Mouse (Mus musculus): ENCODE results near the gene Lamtor2. TPM values are rescaled to one million over a fixed set of nuclear protein-coding genes. Genes with fewer than 3 reads are reported as not detected.
A peak's percentile ranks its signal among the peaks of the same experiment; 100 is the strongest.

The Lamtor2 gene
- polyA plus RNA-seq, 1 experiment from 2014 or later = 108 TPM

GRCm38 (mm10) chr3:88541622-88542401 lies 11.1 kb downstream of the Lamtor2 start:
- H3K36me3 ChIP-seq = peaks cover 33% of the 10 kb centered on the region
- ATAC-seq (ENCODE audit: insufficient number of reproducible peaks, low FRiP score) = no peak
- no peak overlapping the region for H3K27ac ChIP-seq (ENCODE audit: poor library complexity, severe bottlenecking)
- no peaks in the 10 kb centered on the region for H3K27me3 ChIP-seq (replicated peaks)
- peaks cover 37% of the 10 kb centered on the region for H3K4me1 ChIP-seq (replicated peaks)
- H3K9me3 ChIP-seq (replicated peaks) = no peaks in the 10 kb centered on the region
- WGBS = 77% methylated on average over 7 of the region's 7 CpGs
- no peak overlapping the region for H3K4me3 ChIP-seq
- H3K9ac ChIP-seq = no peak overlapping the region
- H3K4me2 ChIP-seq = no peak overlapping the region

GRCm38 (mm10) chr3:88540085-88540484 lies 12.8 kb downstream of the Lamtor2 start:
- H3K4me3 ChIP-seq = no peak overlapping the region
- H3K4me2 ChIP-seq = no peak overlapping the region
- H3K27me3 ChIP-seq (replicated peaks) = no peaks in the 10 kb centered on the region
- ATAC-seq (ENCODE audit: insufficient number of reproducible peaks, low FRiP score) = no peak
- H3K9me3 ChIP-seq (replicated peaks) = no peaks in the 10 kb centered on the region
- H3K27ac ChIP-seq (ENCODE audit: poor library complexity, severe bottlenecking) = no peak overlapping the region
- H3K36me3 ChIP-seq = peaks cover 45% of the 10 kb centered on the region
- H3K9ac ChIP-seq = 0 out of 2 replicates have a peak overlapping the region, but pooled peaks have one; percentile 24
- H3K4me1 ChIP-seq (replicated peaks) = peaks cover 54% of the 10 kb centered on the region
- whole genome bisulfite sequencing = 51% methylated on average over 5 of the region's 5 CpGs

GRCm38 (mm10) chr3:88539397-88539796 lies 13.5 kb downstream of the Lamtor2 start:
- Histone ChIP-seq H3K4me1 (replicated peaks) (peaks cover 61% of the 10 kb centered on the region), H3K4me3 (no peak overlapping the region), H3K4me2 (no peak overlapping the region), H3K36me3 (peaks cover 46% of the 10 kb centered on the region), H3K27me3 (replicated peaks) (no peaks in the 10 kb centered on the region), H3K9ac (no peak overlapping the region), H3K27ac (ENCODE audit: poor library complexity, severe bottlenecking) (no peak overlapping the region), H3K9me3 (replicated peaks) (no peaks in the 10 kb centered on the region)
- ATAC-seq (ENCODE audit: insufficient number of reproducible peaks, low FRiP score) = no peak
- 27% methylated on average over 3 of the region's 3 CpGs for WGBS

GRCm38 (mm10) chr3:88538271-88539145 lies 14.4 kb downstream of the Lamtor2 start:
- Histone ChIP-seq H3K9me3 (replicated peaks) (no peaks in the 10 kb centered on the region), H3K4me2 (no peak overlapping the region), H3K36me3 (peaks cover 46% of the 10 kb centered on the region), H3K4me1 (replicated peaks) (peaks cover 70% of the 10 kb centered on the region), H3K27me3 (replicated peaks) (no peaks in the 10 kb centered on the region), H3K9ac (peak overlapping the region; percentile 4; the same call in 1 of the 2 replicates), H3K4me3 (no peak overlapping the region), H3K27ac (ENCODE audit: poor library complexity, severe bottlenecking) (0 out of 2 replicates have a peak overlapping the region, but pooled peaks have one; percentile 9)
- WGBS = 52% methylated on average over 9 of the region's 9 CpGs
- ATAC-seq (ENCODE audit: insufficient number of reproducible peaks, low FRiP score) = no peak

- WGBS = 68% methylated on average over 6 of the region's 6 CpGs
- no peaks in the 10 kb centered on the region for H3K27me3 ChIP-seq (replicated peaks)
- H3K4me2 ChIP-seq = peak overlapping the region; percentile 88
- H3K9ac ChIP-seq = peak overlapping the region; percentile 97; the same call in 1 of the 2 replicates
- no peak for ATAC-seq (ENCODE audit: insufficient number of reproducible peaks, low FRiP score)
- peak overlapping the region; percentile 38 for H3K4me3 ChIP-seq
- peaks cover 46% of the 10 kb centered on the region for H3K36me3 ChIP-seq
- peaks cover 70% of the 10 kb centered on the region for H3K4me1 ChIP-seq (replicated peaks)
- no peak overlapping the region for H3K27ac ChIP-seq (ENCODE audit: poor library complexity, severe bottlenecking)
- H3K9me3 ChIP-seq (replicated peaks) = no peaks in the 10 kb centered on the region
Measured at GRCm38 (mm10) chr3:88537146-88537545, 15.7 kb downstream of the Lamtor2 start.

GRCm38 (mm10) chr3:88536103-88536930 lies 16.6 kb downstream of the Lamtor2 start:
- H3K9ac ChIP-seq = peak overlapping the region; percentile 97
- peaks cover 70% of the 10 kb centered on the region for H3K4me1 ChIP-seq (replicated peaks)
- H3K27me3 ChIP-seq (replicated peaks) = no peaks in the 10 kb centered on the region
- peak overlapping the region; percentile 49; the same call in 1 of the 2 replicates for H3K27ac ChIP-seq (ENCODE audit: poor library complexity, severe bottlenecking)
- peak overlapping the region; percentile 38 for H3K4me3 ChIP-seq
- ATAC-seq (ENCODE audit: insufficient number of reproducible peaks, low FRiP score) = peak; percentile 56
- peak overlapping the region; percentile 88 for H3K4me2 ChIP-seq
- WGBS = 4% methylated on average over 60 of the region's 64 CpGs
- H3K36me3 ChIP-seq = peaks cover 46% of the 10 kb centered on the region
- no peaks in the 10 kb centered on the region for H3K9me3 ChIP-seq (replicated peaks)

- Histone ChIP-seq H3K27ac (ENCODE audit: poor library complexity, severe bottlenecking) (0 out of 2 replicates have a peak overlapping the region, but pooled peaks have one; percentile 23), H3K27me3 (replicated peaks) (no peaks in the 10 kb centered on the region), H3K4me3 (peak overlapping the region; percentile 83), H3K4me2 (peak overlapping the region; percentile 88), H3K36me3 (peaks cover 43% of the 10 kb centered on the region), H3K9me3 (replicated peaks) (no peaks in the 10 kb centered on the region), H3K9ac (peak overlapping the region; percentile 97), H3K4me1 (replicated peaks) (peaks cover 68% of the 10 kb centered on the region)
- 65% methylated on average over 4 of the region's 4 CpGs for WGBS
- ATAC-seq (ENCODE audit: insufficient number of reproducible peaks, low FRiP score) = no peak
Measured at GRCm38 (mm10) chr3:88535527-88535926, 17.3 kb downstream of the Lamtor2 start.

GRCm38 (mm10) chr3:88535005-88535404 lies 17.9 kb downstream of the Lamtor2 start:
- ATAC-seq (ENCODE audit: insufficient number of reproducible peaks, low FRiP score) = no peak
- Histone ChIP-seq H3K27me3 (replicated peaks) (no peaks in the 10 kb centered on the region), H3K36me3 (peaks cover 38% of the 10 kb centered on the region), H3K9me3 (replicated peaks) (no peaks in the 10 kb centered on the region), H3K4me3 (peak overlapping the region; percentile 83), H3K4me2 (peak overlapping the region; percentile 88), H3K27ac (ENCODE audit: poor library complexity, severe bottlenecking) (peak overlapping the region; percentile 23; the same call in 1 of the 2 replicates), H3K9ac (peak overlapping the region; percentile 97), H3K4me1 (replicated peaks) (peaks cover 68% of the 10 kb centered on the region)
- WGBS = 37% methylated on average over 3 of the region's 3 CpGs

- 6% methylated on average over 5 of the region's 5 CpGs for WGBS
- Histone ChIP-seq H3K36me3 (peaks cover 32% of the 10 kb centered on the region), H3K4me1 (replicated peaks) (peaks cover 72% of the 10 kb centered on the region), H3K4me3 (peak overlapping the region; percentile 83), H3K9me3 (replicated peaks) (no peaks in the 10 kb centered on the region), H3K9ac (peak overlapping the region; percentile 97), H3K27ac (ENCODE audit: poor library complexity, severe bottlenecking) (peak overlapping the region; percentile 95), H3K4me2 (peak overlapping the region; percentile 88), H3K27me3 (replicated peaks) (no peaks in the 10 kb centered on the region)
- no peak for ATAC-seq (ENCODE audit: insufficient number of reproducible peaks, low FRiP score)
Measured at GRCm38 (mm10) chr3:88533706-88534105, 19.2 kb downstream of the Lamtor2 start.

GRCm38 (mm10) chr3:88532689-88533511 lies 20.0 kb downstream of the Lamtor2 start:
- ATAC-seq (ENCODE audit: insufficient number of reproducible peaks, low FRiP score) = peak; percentile 6
- H3K4me3 ChIP-seq = peak overlapping the region; percentile 83

More at GRCm38 (mm10) chr3:88532689-88533511, 20.0 kb downstream of the Lamtor2 start:
- WGBS = under 1% methylated on average over 39 of the region's 40 CpGs
- Histone ChIP-seq H3K9me3 (replicated peaks) (no peaks in the 10 kb centered on the region), H3K4me1 (replicated peaks) (peaks cover 70% of the 10 kb centered on the region), H3K36me3 (peaks cover 24% of the 10 kb centered on the region), H3K27me3 (replicated peaks) (no peaks in the 10 kb centered on the region), H3K4me2 (peak overlapping the region; percentile 88), H3K27ac (ENCODE audit: poor library complexity, severe bottlenecking) (peak overlapping the region; percentile 95), H3K9ac (peak overlapping the region; percentile 97)
